Mouse (Mus musculus) liver, embryonic 14.5 days (tissue): ENCODE data around the gene Slc17a2. TPM values are rescaled to one million over a fixed set of nuclear protein-coding genes. Genes with fewer than 3 reads are reported as not detected.

Experiments
- ATAC-seq: fragments of 200-750 bp; cut with Nextera tagmentation; 2 replicates; pipeline ENCODE4 v1.8.0; 2017; ENCODE audit warnings: moderate number of reproducible peaks, mild to moderate bottlenecking, moderate library complexity; ENCODE audit not compliant: insufficient read depth
- DNase-seq, 3 experiments: peaks; one replicate each; pipeline ENCODE4 v3.0.0-alpha.2; 2012 to 2013; ENCODE audit warnings: low read depth in 3 of 3, low spot score in 3 of 3
- H3K27ac ChIP-seq: fragments of 300-500 bp; sonication (generic); 2 replicates; pipeline ENCODE4 v1.5.1; 2014; ENCODE audit warnings: moderate library complexity, mild to moderate bottlenecking, control low read depth, inconsistent platforms
- H3K27me3 ChIP-seq: fragments of 300-500 bp; sonication (generic); 2 replicates; pipeline ENCODE4 v1.6.1; 2014; ENCODE audit warnings: mild to moderate bottlenecking, low read length, moderate library complexity; ENCODE audit not compliant: control insufficient read depth, insufficient read depth
- H3K36me3 ChIP-seq: fragments of 300-500 bp; sonication (generic); replicated peaks from 2 replicates; pipeline ENCODE4 v1.6.1; 2014; ENCODE audit warnings: low read depth; ENCODE audit not compliant: control insufficient read depth, insufficient read depth
- H3K4me1 ChIP-seq, 2 experiments: fragments of 200-500 bp in 1 of 2; fragments of 300-500 bp in 1 of 2; sonication (generic) in 1 of 2; replicated peaks; 2 replicates each; pipeline ENCODE4 v1.6.1; 2012 to 2014; ENCODE audit warnings: antibody characterized with exemption in 1 of 2, inconsistent platforms in 1 of 2, low read length in 1 of 2; ENCODE audit not compliant: control insufficient read depth in 2 of 2, insufficient read depth in 2 of 2
- H3K4me2 ChIP-seq: fragments of 300-500 bp; sonication (generic); 2 replicates; pipeline ENCODE4 v1.6.1; 2014; ENCODE audit warnings: low read depth, mild to moderate bottlenecking, control low read depth, moderate library complexity
- H3K4me3 ChIP-seq, 2 experiments: fragments of 200-500 bp in 1 of 2; fragments of 300-500 bp in 1 of 2; sonication (generic) in 1 of 2; 2 replicates each; pipeline ENCODE4 v1.5.1; 2012 to 2014; ENCODE audit warnings: low read depth in 2 of 2, low read length in 2 of 2, mild to moderate bottlenecking in 2 of 2, control low read depth in 1 of 2, inconsistent platforms in 1 of 2, moderate library complexity in 1 of 2; ENCODE audit not compliant: insufficient read depth in 1 of 2
- H3K9ac ChIP-seq: fragments of 300-500 bp; sonication (generic); replicated peaks from 2 replicates; pipeline ENCODE4 v1.6.1; 2014; ENCODE audit warnings: mild to moderate bottlenecking, control low read depth, moderate library complexity
- H3K9me3 ChIP-seq: fragments of 300-500 bp; sonication (generic); 2 replicates; pipeline ENCODE4 v1.6.1; 2016; ENCODE audit warnings: low read length, mixed read lengths; ENCODE audit not compliant: control insufficient read depth
- CTCF ChIP-seq: IDR thresholded peaks from 2 replicates; pipeline ENCODE4 v1.5.1; 2016; ENCODE audit warnings: antibody characterized with exemption, low read depth, control low read depth
- EP300 ChIP-seq: IDR thresholded peaks from 2 replicates; pipeline ENCODE4 v1.6.1; 2016; ENCODE audit warnings: antibody characterized with exemption, low read depth
- WGBS: fragments of 180-500 bp; shearing (Covaris S2); extraction: QIAGEN DNeasy Blood & Tissue Kit; methylation state at CpG from one replicate; pipeline ENCODE4 v1.1.7; 2014; ENCODE audit not compliant: insufficient replicate concordance; 5-methylcytosine and 5-hydroxymethylcytosine counted together
- polyA plus RNA-seq, 2 experiments: library from polyadenylated mRNA; depleted of rRNA in 1 of 2; stranded (reverse) in 1 of 2; unstranded in 1 of 2; fragments of >200 nt; fragmentation: Nextera tagmentation in 1 of 2; extraction: Ambion mirVana in 1 of 2; gene quantifications; 2 replicates each; pipeline versions ENCODE4 v1.2.1 to v1.2.3; 2012 to 2014

Gene Slc17a2
- 1.00 and 1.1 TPM in 2 replicates for polyA plus RNA-seq (2012; rRNA removed)
- polyA plus RNA-seq (2014; fragmentation: Nextera tagmentation; extraction: Ambion mirVana), result 0.77 and 1.3 TPM in 2 replicates

GRCm38 (mm10) chr13:23806422-23807052 is at the start of gene Slc17a2:
Slc17a2 (plus strand) TSS chr13:23806993.
- Histone ChIP-seq H3K9ac (no peak within 1 kb of the TSS), H3K4me1 (peaks cover 0 to 9% of the 10 kb centered on the region in 2 experiments; a peak in 2 of 4 replicates), H3K9me3 (no peaks in the 10 kb centered on the region), H3K4me3 (0 out of 4 replicates have a peak within 1 kb of the TSS, but pooled peaks of 1 of the 2 experiments have one; percentile 14), H3K36me3 (no peaks in the 10 kb centered on the region), H3K27me3 (no peaks in the 10 kb centered on the region), H3K4me2 (no peak within 1 kb of the TSS), H3K27ac (no peak within 1 kb of the TSS)
- whole genome bisulfite sequencing, result 61% methylated on average over 15 of the region's 15 CpGs
- TF ChIP-seq CTCF (no peak), EP300 (no peak)
- DNase-seq, result peak in 2 of 3 experiments; percentile 24 to 27
- ATAC-seq, result no peak

- peak in 2 of 3 experiments; percentile 60 to 73 for DNase-seq
- H3K4me2 ChIP-seq, result peak overlapping the region; percentile 88
- H3K9me3 ChIP-seq, result no peaks in the 10 kb centered on the region
- H3K27me3 ChIP-seq, result no peaks in the 10 kb centered on the region
- H3K4me1 ChIP-seq, result peaks cover 25 to 28% of the 10 kb centered on the region in 2 experiments
- peak overlapping the region; percentile 88 for H3K9ac ChIP-seq
- under 1% methylated on average over 14 of the region's 23 CpGs for WGBS
- H3K4me3 ChIP-seq, result peak overlapping the region; percentile 55 to 56
- H3K36me3 ChIP-seq, result no peaks in the 10 kb centered on the region
- peak; percentile 40; the same call in 1 of the 2 replicates for TF ChIP-seq EP300
- no peak for TF ChIP-seq CTCF
- peak; percentile 14 for ATAC-seq
- H3K27ac ChIP-seq, result peak overlapping the region; percentile 99
Measured at GRCm38 (mm10) chr13:23757211-23757773, 49.5 kb upstream of the Slc17a2 start.

GRCm38 (mm10) chr13:23757921-23758320 is 48.9 kb upstream of the Slc17a2 start:
- TF ChIP-seq EP300, result no peak
- TF ChIP-seq CTCF, result no peak
- Histone ChIP-seq H3K4me3 (peak overlapping the region in 1 of 2 experiments; percentile 55; a peak in 2 of 4 replicates), H3K27ac (peak overlapping the region; percentile 99), H3K4me1 (peaks cover 30 to 33% of the 10 kb centered on the region in 2 experiments), H3K36me3 (no peaks in the 10 kb centered on the region), H3K9me3 (no peaks in the 10 kb centered on the region), H3K9ac (peak overlapping the region; percentile 68), H3K4me2 (peak overlapping the region; percentile 88), H3K27me3 (no peaks in the 10 kb centered on the region)
- DNase-seq (no peak), ATAC-seq (no peak)
- 32% methylated on average over 3 of the region's 3 CpGs for WGBS

GRCm38 (mm10) chr13:23759251-23759771 is 47.5 kb upstream of the Slc17a2 start:
- ATAC-seq (no peak), DNase-seq (no peak)
- H3K4me2 ChIP-seq, result peak overlapping the region; percentile 88
- H3K4me1 ChIP-seq, result peaks cover 37 to 39% of the 10 kb centered on the region in 2 experiments
- peak overlapping the region; percentile 99 for H3K27ac ChIP-seq
- H3K9ac ChIP-seq, result peak overlapping the region; percentile 93
- TF ChIP-seq EP300 (no peak), CTCF (no peak)
- 84% methylated on average over 3 of the region's 3 CpGs for WGBS
- no peaks in the 10 kb centered on the region for H3K27me3 ChIP-seq
- H3K9me3 ChIP-seq, result no peaks in the 10 kb centered on the region
- H3K4me3 ChIP-seq, result peak overlapping the region in 1 of 2 experiments; percentile 62; a peak in 2 of 4 replicates
- no peaks in the 10 kb centered on the region for H3K36me3 ChIP-seq

- no peaks in the 10 kb centered on the region for H3K36me3 ChIP-seq
- H3K9ac ChIP-seq, result peak overlapping the region; percentile 93
- H3K4me3 ChIP-seq, result peak overlapping the region; percentile 62
- 37% methylated on average over 1 of the region's 1 CpGs for WGBS
- TF ChIP-seq CTCF (no peak), EP300 (no peak)
- DNase-seq (no peak), ATAC-seq (no peak)
- H3K9me3 ChIP-seq, result no peaks in the 10 kb centered on the region
- peaks cover 38 to 43% of the 10 kb centered on the region in 2 experiments for H3K4me1 ChIP-seq
- peak overlapping the region; percentile 99 for H3K27ac ChIP-seq
- peak overlapping the region; percentile 88 for H3K4me2 ChIP-seq
- no peaks in the 10 kb centered on the region for H3K27me3 ChIP-seq
Measured at GRCm38 (mm10) chr13:23759916-23760239, 46.9 kb upstream of the Slc17a2 start.
